Mouse (Mus musculus): ENCODE results near the gene Slc35b1. TPM values are rescaled to one million over a fixed set of nuclear protein-coding genes. Genes with fewer than 3 reads are reported as not detected.

Slc35b1 gene
- polyA plus RNA-seq, 1 experiment from 2014 or later: 136 TPM

DNA sequence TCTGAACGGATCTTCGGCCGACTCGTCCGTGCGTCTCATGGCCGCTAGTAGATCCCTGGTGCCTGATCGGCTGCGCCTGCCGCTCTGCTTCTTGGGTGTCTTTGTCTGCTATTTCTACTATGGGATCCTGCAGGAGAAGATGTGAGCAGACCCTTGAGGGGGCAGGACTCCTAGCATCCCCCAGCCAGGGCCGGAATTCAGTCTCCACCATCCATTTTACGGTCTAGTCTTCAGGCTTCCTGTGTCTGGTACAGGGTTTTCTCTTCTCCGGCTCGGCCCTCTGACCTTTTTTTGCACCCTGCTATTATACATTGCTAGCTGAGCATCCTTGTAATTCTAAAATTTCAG, 455 bp downstream of the Slc35b1 start:
- DNase-seq (ENCODE audit: low spot score): no peak
- no peaks in the 10 kb centered on the region for H3K4me1 ChIP-seq (ENCODE audit: control insufficient read depth, insufficient read depth, low read length)
- no peaks in the 10 kb centered on the region for H3K27me3 ChIP-seq (ENCODE audit: control insufficient read depth, insufficient read depth, low read length)
- peak overlapping the region; percentile 93 for H3K9ac ChIP-seq (ENCODE audit: low read length)
- peak; percentile 25; the same call in 1 of the 2 replicates for ATAC-seq (ENCODE audit: insufficient read depth, low FRiP score, low TSS enrichment)
- peaks cover 7% of the 10 kb centered on the region for H3K36me3 ChIP-seq (ENCODE audit: control insufficient read depth, insufficient read depth, low read length)
- peak overlapping the region; percentile 85 for H3K27ac ChIP-seq (ENCODE audit: low read depth, low read length)
- H3K4me3 ChIP-seq (ENCODE audit: low read depth, low read length): peak overlapping the region; percentile 89
- H3K9me3 ChIP-seq (ENCODE audit: control insufficient read depth, low read length): no peaks in the 10 kb centered on the region
- 0% methylated on average over 14 of the region's 14 CpGs for WGBS
- peak overlapping the region; percentile 34 for H3K4me2 ChIP-seq (ENCODE audit: low read depth)

DNA sequence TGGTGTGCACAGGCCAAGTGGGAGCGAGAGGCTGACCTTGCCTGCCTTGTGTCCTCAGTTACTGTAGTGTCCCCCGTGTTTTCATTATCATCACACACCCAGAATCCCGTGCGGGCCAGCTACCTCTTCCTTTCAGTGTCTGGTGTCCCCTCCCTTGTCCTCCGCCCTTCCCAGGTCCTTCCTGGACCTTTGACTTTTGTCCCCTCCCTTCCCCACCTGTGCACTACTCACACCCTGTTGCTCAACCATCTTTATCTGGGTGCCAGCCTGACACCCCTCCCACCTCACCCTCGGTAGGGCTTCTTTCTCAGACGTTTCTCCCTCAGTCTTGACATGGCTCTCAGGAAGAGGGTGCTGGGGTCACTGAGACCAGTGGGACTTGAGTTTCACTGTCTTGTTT, 2.9 kb downstream of the Slc35b1 start:
- ATAC-seq (ENCODE audit: insufficient read depth, low FRiP score, low TSS enrichment) (no peak), DNase-seq (ENCODE audit: low spot score) (no peak)
- 88% methylated on average over 7 of the region's 7 CpGs for WGBS
- Histone ChIP-seq H3K27ac (ENCODE audit: low read depth, low read length) (no peak overlapping the region), H3K36me3 (ENCODE audit: control insufficient read depth, insufficient read depth, low read length) (peaks cover 7% of the 10 kb centered on the region), H3K4me3 (ENCODE audit: low read depth, low read length) (no peak overlapping the region), H3K9me3 (ENCODE audit: control insufficient read depth, low read length) (no peaks in the 10 kb centered on the region), H3K4me1 (ENCODE audit: control insufficient read depth, insufficient read depth, low read length) (peaks cover 5% of the 10 kb centered on the region; the same call in 1 of the 2 replicates), H3K4me2 (ENCODE audit: low read depth) (no peak overlapping the region), H3K9ac (ENCODE audit: low read length) (no peak overlapping the region), H3K27me3 (ENCODE audit: control insufficient read depth, insufficient read depth, low read length) (no peaks in the 10 kb centered on the region)

DNA sequence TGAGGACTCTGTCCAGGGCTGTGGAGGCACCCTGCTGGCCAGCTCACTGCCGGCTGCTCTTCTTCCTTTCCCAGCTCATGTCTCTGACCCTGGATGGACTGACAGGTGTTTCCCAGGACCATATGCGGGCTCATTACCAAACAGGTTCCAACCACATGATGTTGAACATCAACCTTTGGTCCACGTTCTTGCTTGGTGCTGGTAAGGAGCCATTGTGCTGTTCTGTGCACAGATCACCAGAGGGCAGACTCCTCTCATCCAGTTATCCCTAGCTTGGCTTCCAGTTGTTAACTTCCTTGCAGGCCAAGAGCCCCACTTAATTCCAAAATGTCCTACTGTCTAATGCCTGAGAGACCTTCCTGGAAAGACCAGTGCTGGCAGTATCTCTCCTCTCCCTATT, 4.5 kb downstream of the Slc35b1 start:
- Histone ChIP-seq H3K4me1 (ENCODE audit: control insufficient read depth, insufficient read depth, low read length) (peaks cover 5% of the 10 kb centered on the region; the same call in 1 of the 2 replicates), H3K4me3 (ENCODE audit: low read depth, low read length) (no peak overlapping the region), H3K27ac (ENCODE audit: low read depth, low read length) (no peak overlapping the region), H3K9me3 (ENCODE audit: control insufficient read depth, low read length) (no peaks in the 10 kb centered on the region), H3K9ac (ENCODE audit: low read length) (no peak overlapping the region), H3K27me3 (ENCODE audit: control insufficient read depth, insufficient read depth, low read length) (no peaks in the 10 kb centered on the region), H3K4me2 (ENCODE audit: low read depth) (no peak overlapping the region), H3K36me3 (ENCODE audit: control insufficient read depth, insufficient read depth, low read length) (peaks cover 7% of the 10 kb centered on the region)
- ATAC-seq (ENCODE audit: insufficient read depth, low FRiP score, low TSS enrichment) (no peak), DNase-seq (ENCODE audit: low spot score) (no peak)
- 80% methylated on average over 3 of the region's 3 CpGs for WGBS

DNA sequence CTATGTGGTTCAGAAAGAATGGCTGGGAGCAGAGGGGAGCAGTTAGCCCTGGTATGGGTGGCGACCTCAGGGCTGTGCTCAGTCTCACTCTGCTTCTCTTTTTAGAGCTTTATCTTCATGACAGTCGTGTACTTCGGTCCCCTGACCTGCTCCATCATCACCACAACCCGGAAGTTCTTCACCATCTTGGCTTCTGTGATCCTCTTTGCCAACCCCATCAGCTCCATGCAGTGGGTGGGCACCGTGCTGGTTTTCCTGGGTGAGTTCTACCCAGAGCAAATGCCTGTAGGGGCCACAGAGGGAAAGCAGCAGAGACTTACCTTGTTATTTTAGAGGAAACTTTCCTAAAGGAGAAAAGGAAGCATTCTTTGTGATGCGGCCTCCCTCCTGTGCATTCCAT, 5.9 kb downstream of the Slc35b1 start:
- Histone ChIP-seq H3K4me2 (ENCODE audit: low read depth) (no peak overlapping the region), H3K4me1 (ENCODE audit: control insufficient read depth, insufficient read depth, low read length) (peaks cover 5% of the 10 kb centered on the region; the same call in 1 of the 2 replicates), H3K27ac (ENCODE audit: low read depth, low read length) (no peak overlapping the region), H3K27me3 (ENCODE audit: control insufficient read depth, insufficient read depth, low read length) (no peaks in the 10 kb centered on the region), H3K4me3 (ENCODE audit: low read depth, low read length) (no peak overlapping the region), H3K9ac (ENCODE audit: low read length) (no peak overlapping the region), H3K9me3 (ENCODE audit: control insufficient read depth, low read length) (no peaks in the 10 kb centered on the region), H3K36me3 (ENCODE audit: control insufficient read depth, insufficient read depth, low read length) (peaks cover 7% of the 10 kb centered on the region)
- DNase-seq (ENCODE audit: low spot score): no peak
- 93% methylated on average over 6 of the region's 6 CpGs for WGBS
- ATAC-seq (ENCODE audit: insufficient read depth, low FRiP score, low TSS enrichment): no peak

DNA sequence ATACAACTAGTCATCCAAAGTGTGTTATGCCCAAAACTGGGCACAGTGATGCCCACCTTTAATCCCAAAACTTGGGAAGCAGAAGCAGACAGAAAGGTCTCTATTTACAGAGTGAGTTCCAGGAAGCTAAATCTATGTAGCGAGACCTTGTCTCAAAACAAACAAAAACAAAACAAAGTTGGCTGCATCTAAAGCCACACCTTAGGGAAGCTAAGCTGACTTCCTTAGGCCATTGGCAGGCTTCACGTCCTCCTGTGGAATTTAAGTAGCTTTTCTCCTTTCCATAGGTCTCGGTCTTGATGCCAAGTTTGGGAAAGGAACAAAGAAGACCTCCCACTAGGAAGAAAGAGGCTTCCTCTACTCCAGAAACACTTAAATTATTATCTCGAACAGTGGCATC, 6.7 kb downstream of the Slc35b1 start:
- H3K27me3 ChIP-seq (ENCODE audit: control insufficient read depth, insufficient read depth, low read length): no peaks in the 10 kb centered on the region
- H3K9ac ChIP-seq (ENCODE audit: low read length): no peak overlapping the region
- no peak overlapping the region for H3K4me2 ChIP-seq (ENCODE audit: low read depth)
- H3K27ac ChIP-seq (ENCODE audit: low read depth, low read length): no peak overlapping the region
- no peak overlapping the region for H3K4me3 ChIP-seq (ENCODE audit: low read depth, low read length)
- WGBS: 89% methylated on average over 4 of the region's 4 CpGs
- no peaks in the 10 kb centered on the region for H3K9me3 ChIP-seq (ENCODE audit: control insufficient read depth, low read length)
- ATAC-seq (ENCODE audit: insufficient read depth, low FRiP score, low TSS enrichment) (no peak), DNase-seq (ENCODE audit: low spot score) (no peak)
- peaks cover 5% of the 10 kb centered on the region; the same call in 1 of the 2 replicates for H3K4me1 ChIP-seq (ENCODE audit: control insufficient read depth, insufficient read depth, low read length)
- H3K36me3 ChIP-seq (ENCODE audit: control insufficient read depth, insufficient read depth, low read length): peaks cover 7% of the 10 kb centered on the region

DNA sequence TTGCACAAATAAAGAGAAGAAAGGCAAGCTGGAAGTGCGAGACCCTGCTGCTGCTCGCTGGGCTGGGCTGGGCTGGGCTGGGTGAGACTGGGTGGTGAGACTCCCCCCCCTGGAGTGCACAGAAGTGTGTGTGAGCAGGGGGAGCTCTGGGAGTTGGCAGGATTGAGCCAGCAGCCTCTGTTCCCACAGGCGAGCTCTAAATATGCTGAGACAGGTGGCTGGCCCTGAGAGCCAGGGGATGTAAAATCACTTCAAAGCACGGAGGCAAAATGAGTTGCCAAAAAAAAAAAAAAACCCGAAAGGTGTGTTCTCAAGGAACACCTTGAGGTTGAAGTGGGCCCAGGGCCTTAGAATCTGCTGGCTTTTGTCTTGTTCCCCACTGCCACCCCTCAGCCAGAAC, 7.3 kb downstream of the Slc35b1 start:
- peaks cover 5% of the 10 kb centered on the region; the same call in 1 of the 2 replicates for H3K4me1 ChIP-seq (ENCODE audit: control insufficient read depth, insufficient read depth, low read length)
- H3K9me3 ChIP-seq (ENCODE audit: control insufficient read depth, low read length): no peaks in the 10 kb centered on the region
- no peak overlapping the region for H3K4me2 ChIP-seq (ENCODE audit: low read depth)
- H3K9ac ChIP-seq (ENCODE audit: low read length): no peak overlapping the region
- ATAC-seq (ENCODE audit: insufficient read depth, low FRiP score, low TSS enrichment) (no peak), DNase-seq (ENCODE audit: low spot score) (no peak)
- no peak overlapping the region for H3K27ac ChIP-seq (ENCODE audit: low read depth, low read length)
- H3K36me3 ChIP-seq (ENCODE audit: control insufficient read depth, insufficient read depth, low read length): peaks cover 7% of the 10 kb centered on the region
- WGBS: 76% methylated on average over 5 of the region's 5 CpGs
- no peak overlapping the region for H3K4me3 ChIP-seq (ENCODE audit: low read depth, low read length)
- no peaks in the 10 kb centered on the region for H3K27me3 ChIP-seq (ENCODE audit: control insufficient read depth, insufficient read depth, low read length)

DNA sequence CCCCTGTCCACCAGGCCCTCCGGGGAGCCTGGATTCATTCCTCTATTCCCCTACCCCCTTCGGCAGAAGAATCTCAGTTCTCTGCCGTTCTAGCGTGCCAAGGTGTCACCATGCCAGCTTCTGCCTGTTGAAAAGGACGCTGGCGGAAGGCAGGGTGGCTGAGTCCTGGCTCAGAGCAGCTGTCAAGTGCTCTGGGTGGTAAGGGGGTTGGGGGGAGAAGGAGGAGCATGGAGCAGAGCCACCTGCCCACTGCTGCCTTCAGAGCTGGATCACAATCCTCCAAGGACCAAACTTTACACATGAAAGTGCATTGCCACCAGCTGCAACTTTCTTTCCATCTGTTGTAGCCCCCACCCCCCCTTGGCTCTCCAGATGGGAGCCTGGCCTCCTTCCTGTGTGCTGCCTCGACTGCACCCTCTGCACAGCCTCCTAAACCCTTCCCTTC, 7.8 kb downstream of the Slc35b1 start:
- ATAC-seq (ENCODE audit: insufficient read depth, low FRiP score, low TSS enrichment): no peak

DNA sequence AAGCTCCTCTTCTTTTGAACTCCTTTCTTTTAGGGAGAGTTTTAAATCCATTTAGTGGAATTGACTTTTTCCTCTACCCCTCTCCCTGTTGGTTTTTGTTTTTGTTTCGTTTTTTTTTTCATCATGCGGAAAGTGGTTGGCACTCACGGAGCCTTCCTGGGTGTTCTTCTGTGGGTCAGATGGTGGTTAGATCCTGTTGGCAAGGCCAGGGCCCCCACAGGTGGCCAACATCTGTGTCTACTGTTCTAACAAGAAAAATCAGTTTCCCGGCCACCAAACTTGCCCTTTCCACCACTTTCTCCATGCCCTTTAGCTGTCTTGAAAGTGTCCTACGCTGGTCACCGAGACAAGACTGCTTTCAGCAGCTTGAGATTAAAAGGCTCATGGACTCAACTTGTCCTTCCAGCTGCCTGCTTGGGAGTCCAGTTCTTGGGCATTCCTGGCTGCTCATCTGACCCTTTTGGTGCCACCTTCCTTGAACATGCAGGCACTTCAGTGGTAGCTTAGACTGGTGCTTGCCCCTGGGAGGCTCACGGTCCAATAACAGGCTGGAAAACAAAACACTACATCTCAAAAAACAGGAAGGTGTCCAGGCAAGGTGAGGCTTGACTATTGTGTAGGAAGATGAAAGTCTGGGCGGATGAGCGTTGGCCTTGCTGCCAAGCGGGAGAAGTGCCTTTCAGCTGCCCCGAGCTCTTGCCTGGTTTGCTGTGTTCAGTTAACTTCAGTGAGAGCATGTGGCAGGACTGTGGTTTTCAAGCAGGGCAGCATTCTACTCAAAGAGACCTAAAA, 8.4 kb downstream of the Slc35b1 start:
- ATAC-seq (ENCODE audit: insufficient read depth, low FRiP score, low TSS enrichment) (no peak), DNase-seq (ENCODE audit: low spot score) (no peak)
- Histone ChIP-seq H3K27me3 (ENCODE audit: control insufficient read depth, insufficient read depth, low read length) (no peaks in the 10 kb centered on the region), H3K27ac (ENCODE audit: low read depth, low read length) (no peak overlapping the region), H3K4me2 (ENCODE audit: low read depth) (no peak overlapping the region), H3K9me3 (ENCODE audit: control insufficient read depth, low read length) (no peaks in the 10 kb centered on the region), H3K4me3 (ENCODE audit: low read depth, low read length) (no peak overlapping the region), H3K9ac (ENCODE audit: low read length) (no peak overlapping the region; the same call in 1 of the 2 replicates), H3K4me1 (ENCODE audit: control insufficient read depth, insufficient read depth, low read length) (peaks cover 5% of the 10 kb centered on the region; the same call in 1 of the 2 replicates), H3K36me3 (ENCODE audit: control insufficient read depth, insufficient read depth, low read length) (peaks cover 4% of the 10 kb centered on the region)
- 66% methylated on average over 11 of the region's 11 CpGs for WGBS

More for the DNA sequence above, 7.8 kb downstream of the Slc35b1 start:
- H3K27ac ChIP-seq (ENCODE audit: low read depth, low read length): no peak overlapping the region
- no peak overlapping the region for H3K4me3 ChIP-seq (ENCODE audit: low read depth, low read length)
- H3K9ac ChIP-seq (ENCODE audit: low read length): no peak overlapping the region
- no peak for DNase-seq (ENCODE audit: low spot score)
- H3K27me3 ChIP-seq (ENCODE audit: control insufficient read depth, insufficient read depth, low read length): no peaks in the 10 kb centered on the region
- 52% methylated on average over 7 of the region's 7 CpGs for WGBS
- no peaks in the 10 kb centered on the region for H3K9me3 ChIP-seq (ENCODE audit: control insufficient read depth, low read length)
- H3K4me1 ChIP-seq (ENCODE audit: control insufficient read depth, insufficient read depth, low read length): peaks cover 5% of the 10 kb centered on the region; the same call in 1 of the 2 replicates
- H3K4me2 ChIP-seq (ENCODE audit: low read depth): no peak overlapping the region
- peaks cover 6% of the 10 kb centered on the region for H3K36me3 ChIP-seq (ENCODE audit: control insufficient read depth, insufficient read depth, low read length)

DNA sequence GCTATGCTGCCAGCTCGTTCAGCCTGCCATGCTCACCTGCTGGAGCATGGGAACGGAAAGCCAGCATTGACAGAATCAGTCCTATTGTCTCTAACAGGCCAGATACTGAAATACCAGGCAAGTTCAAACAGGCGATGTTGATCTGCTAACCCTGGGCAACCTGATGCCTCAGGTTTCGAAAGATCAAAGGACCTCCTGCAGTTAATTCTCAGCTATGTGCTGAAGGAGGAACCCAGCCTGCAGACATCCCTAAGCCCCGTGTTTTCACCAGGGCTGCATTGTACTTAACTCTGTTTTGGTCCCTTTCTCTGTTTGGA, 9.0 kb downstream of the Slc35b1 start:
- H3K9me3 ChIP-seq (ENCODE audit: control insufficient read depth, low read length): no peaks in the 10 kb centered on the region
- H3K27ac ChIP-seq (ENCODE audit: low read depth, low read length): no peak overlapping the region
- no peak overlapping the region for H3K9ac ChIP-seq (ENCODE audit: low read length)
- H3K27me3 ChIP-seq (ENCODE audit: control insufficient read depth, insufficient read depth, low read length): no peaks in the 10 kb centered on the region
- no peak for ATAC-seq (ENCODE audit: insufficient read depth, low FRiP score, low TSS enrichment)
- H3K4me1 ChIP-seq (ENCODE audit: control insufficient read depth, insufficient read depth, low read length): peaks cover 5% of the 10 kb centered on the region; the same call in 1 of the 2 replicates
- no peak for DNase-seq (ENCODE audit: low spot score)
- WGBS: 21% methylated on average over 5 of the region's 5 CpGs
- peaks cover 4% of the 10 kb centered on the region for H3K36me3 ChIP-seq (ENCODE audit: control insufficient read depth, insufficient read depth, low read length)
- no peak overlapping the region for H3K4me3 ChIP-seq (ENCODE audit: low read depth, low read length)
- H3K4me2 ChIP-seq (ENCODE audit: low read depth): no peak overlapping the region
